Mouse (Mus musculus) left cerebral cortex, adult 6 months (tissue): ENCODE measurements around the gene Emx1. TPM values are rescaled to one million over a fixed set of nuclear protein-coding genes. Genes with fewer than 3 reads are reported as not detected.

Experiments used
- long read RNA-seq, 2 experiments: library from polyadenylated mRNA; unstranded; transcript quantifications; one replicate each; pipeline ENCODE4 v2.0.0; 2019 to 2020
- polyA plus RNA-seq: library from polyadenylated mRNA; unstranded; fragments of <200 nt; fragmentation: Nextera tagmentation; gene quantifications from 2 replicates; pipeline ENCODE4 v1.2.3, GENCODE M21; 2021

Emx1 gene
- polyA plus RNA-seq, result 21.4 and 37.7 TPM in 2 replicates
- long read RNA-seq, experiment 1, transcript Emx1-201 (3 exons, 1,561 nt), result major isoform, 83 of 86 reads
- long read RNA-seq, experiment 1, partial matches to known transcripts, result 0 of 86 reads
- long read RNA-seq, experiment 1, other reads (novel, unspliced or antisense), result 3 of 86 reads
- long read RNA-seq, experiment 2, transcript Emx1-201 (3 exons, 1,561 nt), result major isoform, 29 of 39 reads
- long read RNA-seq, experiment 2, transcript Emx1-202 (2 exons, 1,258 nt), result minor isoform, 5 of 39 reads
- long read RNA-seq, experiment 2, partial matches to known transcripts, result 2 of 39 reads
- long read RNA-seq, experiment 2, other reads (novel, unspliced or antisense), result 3 of 39 reads

GRCm38 (mm10) chr6:85187340-85188211, at the start of gene Emx1:
TSS of gene Emx1 (plus strand) at chr6:85187438.

Other genes starting within 250 kb of the Emx1 start
- gene Exoc6b, start 117.9 kb upstream of the Emx1 start, polyA plus RNA-seq, result 29.2 and 30.9 TPM in 2 replicates
- gene Spr, start 49.7 kb upstream of the Emx1 start, polyA plus RNA-seq, result 55.7 and 104 TPM in 2 replicates
- 295 and 332 TPM in 2 replicates for gene Sfxn5, start 146.0 kb downstream of the Emx1 start, polyA plus RNA-seq
- gene Rab11fip5, start 187.2 kb downstream of the Emx1 start, polyA plus RNA-seq, result 8.0 and 17.1 TPM in 2 replicates
- gene Noto, start 236.4 kb downstream of the Emx1 start, polyA plus RNA-seq, result not detected in 2 replicates
- gene Smyd5, start 244.6 kb downstream of the Emx1 start, polyA plus RNA-seq, result 23.9 and 24.7 TPM in 2 replicates